Mouse (Mus musculus) midbrain, embryonic 10.5 days (tissue): ENCODE measurements around the gene Hist1h3b. TPM values are rescaled to one million over a fixed set of nuclear protein-coding genes. Genes with fewer than 3 reads are reported as not detected.

Source experiments
- DNase-seq: peaks from one replicate; pipeline ENCODE4 v3.0.0-alpha.2; 2017; ENCODE audit warnings: low spot score
- H3K27ac ChIP-seq: fragments of 300-500 bp; sonication (generic); replicated peaks from 2 replicates; pipeline ENCODE4 v1.5.1; 2016; ENCODE audit warnings: mild to moderate bottlenecking
- H3K27me3 ChIP-seq: fragments of 300-500 bp; sonication (generic); 2 replicates; pipeline ENCODE4 v1.6.1; 2016; ENCODE audit warnings: low read depth, mild to moderate bottlenecking; ENCODE audit not compliant: poor library complexity, severe bottlenecking
- H3K36me3 ChIP-seq: fragments of 300-500 bp; sonication (generic); 2 replicates; pipeline ENCODE4 v1.6.1; 2016; ENCODE audit warnings: mild to moderate bottlenecking, moderate library complexity
- H3K4me1 ChIP-seq: fragments of 300-500 bp; sonication (generic); 2 replicates; pipeline ENCODE4 v1.6.1; 2016
- H3K4me3 ChIP-seq: fragments of 300-500 bp; sonication (generic); 2 replicates; pipeline ENCODE4 v1.5.1; 2016; ENCODE audit warnings: mild to moderate bottlenecking, moderate library complexity
- H3K9me3 ChIP-seq: fragments of 300-500 bp; sonication (generic); replicated peaks from 2 replicates; pipeline ENCODE4 v1.6.1; 2016; ENCODE audit warnings: mild to moderate bottlenecking
- WGBS: fragments of 180-500 bp; shearing (Covaris S2); methylation state at CpG from one replicate; pipeline ENCODE4 v1.1.7; 2016; 5-methylcytosine and 5-hydroxymethylcytosine counted together
- polyA plus RNA-seq: library from polyadenylated mRNA; unstranded; fragments of >200 nt; fragmentation: Nextera tagmentation; extraction: Ambion mirVana; gene quantifications from 2 replicates; pipeline ENCODE4 v1.2.1, GENCODE M21; 2016

Gene Hist1h3b
- polyA plus RNA-seq, 1 experiment from 2014 or later = 11.3 TPM

- no peaks in the 10 kb centered on the region for H3K27me3 ChIP-seq
- DNase-seq = peak; percentile 3
- H3K9me3 ChIP-seq = peaks cover 7% of the 10 kb centered on the region; the same call in 1 of the 2 replicates
- H3K27ac ChIP-seq = no peak overlapping the region
- WGBS = 83% methylated on average over 4 of the region's 4 CpGs
- no peak overlapping the region for H3K4me3 ChIP-seq
- no peaks in the 10 kb centered on the region for H3K36me3 ChIP-seq
- H3K4me1 ChIP-seq = peaks cover 7% of the 10 kb centered on the region
These were observed 27.8 kb upstream of the Hist1h3b start for GRCm38 (mm10) chr13:23724239-23724638.

GRCm38 (mm10) chr13:23725213-23725612 is 26.9 kb upstream of the Hist1h3b start:
- DNase-seq = peak; percentile 7
- no peaks in the 10 kb centered on the region for H3K9me3 ChIP-seq
- no peak overlapping the region for H3K4me3 ChIP-seq
- no peaks in the 10 kb centered on the region for H3K36me3 ChIP-seq
- WGBS = no CpG with 5 or more reads among the region's 1 CpGs
- no peaks in the 10 kb centered on the region for H3K27me3 ChIP-seq
- H3K27ac ChIP-seq = no peak overlapping the region
- H3K4me1 ChIP-seq = peaks cover 7% of the 10 kb centered on the region

GRCm38 (mm10) chr13:23728472-23729191 is 23.4 kb upstream of the Hist1h3b start:
- no peaks in the 10 kb centered on the region for H3K27me3 ChIP-seq
- peaks cover 7% of the 10 kb centered on the region for H3K4me1 ChIP-seq
- H3K36me3 ChIP-seq = no peaks in the 10 kb centered on the region
- no peaks in the 10 kb centered on the region for H3K9me3 ChIP-seq
- H3K4me3 ChIP-seq = no peak overlapping the region
- no peak overlapping the region for H3K27ac ChIP-seq
- DNase-seq = peak; percentile 9
- WGBS = 86% methylated on average over 18 of the region's 18 CpGs

GRCm38 (mm10) chr13:23729192-23729525 is 22.9 kb upstream of the Hist1h3b start:
- H3K4me1 ChIP-seq = peaks cover 6% of the 10 kb centered on the region
- no peak for DNase-seq
- WGBS = 91% methylated on average over 9 of the region's 9 CpGs
- H3K9me3 ChIP-seq = no peaks in the 10 kb centered on the region
- no peaks in the 10 kb centered on the region for H3K27me3 ChIP-seq
- H3K4me3 ChIP-seq = no peak overlapping the region
- no peak overlapping the region for H3K27ac ChIP-seq
- H3K36me3 ChIP-seq = no peaks in the 10 kb centered on the region

DNA sequence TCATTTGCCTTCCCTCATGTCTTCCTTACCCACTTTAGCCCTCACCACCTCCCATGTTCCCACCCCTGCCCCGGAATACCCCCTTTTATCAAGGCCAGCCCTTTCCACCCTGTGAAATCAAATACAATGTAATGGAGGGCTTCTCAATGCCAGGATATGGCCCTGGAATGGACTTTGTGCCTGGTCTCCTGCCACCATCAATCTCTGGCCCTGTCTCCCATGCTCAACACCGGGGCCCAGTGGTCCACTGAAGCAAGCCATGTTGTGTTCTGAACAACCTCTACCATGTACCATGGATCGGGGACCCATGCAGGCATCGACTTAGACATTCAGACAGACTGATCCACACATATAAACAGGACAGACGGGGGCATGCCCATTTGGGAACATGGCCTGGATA is 22.4 kb upstream of the Hist1h3b start:
- H3K27me3 ChIP-seq = no peaks in the 10 kb centered on the region
- H3K27ac ChIP-seq = no peak overlapping the region
- peaks cover 3% of the 10 kb centered on the region for H3K4me1 ChIP-seq
- H3K36me3 ChIP-seq = no peaks in the 10 kb centered on the region
- H3K9me3 ChIP-seq = no peaks in the 10 kb centered on the region
- 95% methylated on average over 5 of the region's 5 CpGs for WGBS
- no peak overlapping the region for H3K4me3 ChIP-seq
- DNase-seq = peak; percentile 6

DNA sequence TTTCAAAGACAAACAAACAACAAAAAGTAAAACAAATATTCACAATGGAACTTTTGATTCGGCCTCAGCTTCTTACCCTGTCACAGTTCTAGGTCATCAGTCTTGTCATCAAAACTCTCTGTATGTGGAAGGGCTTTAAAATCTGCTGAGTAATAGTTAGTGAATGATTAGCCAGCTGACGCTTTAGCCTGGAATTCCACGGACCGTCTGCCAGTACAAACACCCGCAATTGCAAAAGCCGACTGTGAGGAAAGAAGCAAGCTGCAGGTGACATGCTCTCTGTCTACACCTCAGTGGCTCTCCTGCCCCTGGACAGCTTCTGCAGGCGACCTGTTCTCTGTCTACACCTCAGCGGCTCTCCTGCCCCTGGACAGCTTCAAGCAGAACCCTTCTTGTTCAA is 21.6 kb upstream of the Hist1h3b start:
- no peaks in the 10 kb centered on the region for H3K4me1 ChIP-seq
- H3K4me3 ChIP-seq = no peak overlapping the region
- H3K36me3 ChIP-seq = no peaks in the 10 kb centered on the region
- no peaks in the 10 kb centered on the region for H3K9me3 ChIP-seq
- no peaks in the 10 kb centered on the region for H3K27me3 ChIP-seq
- 0 out of 2 replicates have a peak overlapping the region, but pooled peaks have one; percentile 33 for H3K27ac ChIP-seq
- WGBS = 67% methylated on average over 8 of the region's 8 CpGs
- DNase-seq = peak; percentile 11

- WGBS = 31% methylated on average over 8 of the region's 8 CpGs
- Histone ChIP-seq H3K27ac (no peak overlapping the region), H3K4me3 (no peak overlapping the region), H3K27me3 (no peaks in the 10 kb centered on the region), H3K36me3 (no peaks in the 10 kb centered on the region), H3K4me1 (no peaks in the 10 kb centered on the region), H3K9me3 (no peaks in the 10 kb centered on the region)
- DNase-seq = no peak
These were observed 19.8 kb upstream of the Hist1h3b start for GRCm38 (mm10) chr13:23732156-23732804.

- no peak for DNase-seq
- peaks cover 32% of the 10 kb centered on the region for H3K4me1 ChIP-seq
- H3K27ac ChIP-seq = peak overlapping the region; percentile 96; the same call in 1 of the 2 replicates
- no peaks in the 10 kb centered on the region for H3K27me3 ChIP-seq
- H3K9me3 ChIP-seq = no peaks in the 10 kb centered on the region
- no peak overlapping the region for H3K4me3 ChIP-seq
- no peaks in the 10 kb centered on the region for H3K36me3 ChIP-seq
- WGBS = 81% methylated on average over 5 of the region's 5 CpGs
These were observed 15.0 kb upstream of the Hist1h3b start for GRCm38 (mm10) chr13:23737091-23737490.

DNA sequence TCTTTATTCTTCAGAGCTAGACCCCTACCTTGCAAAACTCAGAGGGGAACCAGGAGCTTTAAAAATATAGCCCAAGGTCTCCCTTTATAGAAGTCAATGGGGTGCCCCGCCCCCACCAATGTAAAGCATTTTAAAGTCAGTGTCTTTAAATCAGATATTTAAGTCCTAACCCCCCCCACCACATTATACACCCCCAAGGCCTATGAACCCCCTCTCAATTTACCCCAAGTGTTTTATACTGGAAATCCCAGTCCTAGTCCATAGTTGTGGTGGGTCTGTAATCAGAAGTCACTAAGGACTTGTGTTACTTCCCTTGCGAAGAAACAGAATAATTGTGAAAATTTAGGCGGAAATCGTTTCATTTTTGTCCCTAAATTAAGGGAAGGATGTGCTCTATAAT is 14.0 kb upstream of the Hist1h3b start:
- peaks cover 34% of the 10 kb centered on the region for H3K4me1 ChIP-seq
- WGBS = 22% methylated on average over 4 of the region's 4 CpGs
- no peaks in the 10 kb centered on the region for H3K9me3 ChIP-seq
- H3K36me3 ChIP-seq = no peaks in the 10 kb centered on the region
- H3K27ac ChIP-seq = peak overlapping the region; percentile 96
- no peak for DNase-seq
- peak overlapping the region; percentile 67 for H3K4me3 ChIP-seq
- H3K27me3 ChIP-seq = no peaks in the 10 kb centered on the region

DNA sequence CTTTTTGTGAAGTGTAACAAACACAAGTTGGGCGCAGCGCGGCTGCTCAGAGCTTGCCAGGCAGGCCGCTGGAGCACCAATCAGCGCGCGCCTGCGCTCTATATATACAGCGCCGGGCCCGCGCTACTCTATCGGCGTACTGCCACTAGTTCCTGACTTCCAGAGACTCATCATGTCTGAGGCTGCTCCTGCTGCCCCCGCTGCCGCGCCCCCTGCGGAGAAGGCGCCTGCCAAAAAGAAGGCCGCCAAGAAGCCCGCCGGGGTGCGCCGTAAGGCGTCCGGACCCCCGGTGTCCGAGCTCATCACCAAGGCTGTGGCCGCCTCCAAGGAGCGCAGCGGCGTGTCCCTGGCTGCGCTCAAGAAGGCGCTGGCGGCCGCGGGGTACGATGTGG is 13.4 kb upstream of the Hist1h3b start, which contains the start of gene Hist1h1c:
TSS of gene Hist1h1c (plus strand) at position 132 of the 392 bp plus-strand sequence.
- DNase-seq = peak; percentile 91
- peak within 1 kb of the TSS; percentile 67 for H3K4me3 ChIP-seq
- H3K9me3 ChIP-seq = no peaks in the 10 kb centered on the region
- H3K36me3 ChIP-seq = no peaks in the 10 kb centered on the region
- peak within 1 kb of the TSS; percentile 96 for H3K27ac ChIP-seq
- H3K27me3 ChIP-seq = no peaks in the 10 kb centered on the region
- WGBS = under 1% methylated on average over 38 of the region's 38 CpGs
- peaks cover 34% of the 10 kb centered on the region for H3K4me1 ChIP-seq

DNA sequence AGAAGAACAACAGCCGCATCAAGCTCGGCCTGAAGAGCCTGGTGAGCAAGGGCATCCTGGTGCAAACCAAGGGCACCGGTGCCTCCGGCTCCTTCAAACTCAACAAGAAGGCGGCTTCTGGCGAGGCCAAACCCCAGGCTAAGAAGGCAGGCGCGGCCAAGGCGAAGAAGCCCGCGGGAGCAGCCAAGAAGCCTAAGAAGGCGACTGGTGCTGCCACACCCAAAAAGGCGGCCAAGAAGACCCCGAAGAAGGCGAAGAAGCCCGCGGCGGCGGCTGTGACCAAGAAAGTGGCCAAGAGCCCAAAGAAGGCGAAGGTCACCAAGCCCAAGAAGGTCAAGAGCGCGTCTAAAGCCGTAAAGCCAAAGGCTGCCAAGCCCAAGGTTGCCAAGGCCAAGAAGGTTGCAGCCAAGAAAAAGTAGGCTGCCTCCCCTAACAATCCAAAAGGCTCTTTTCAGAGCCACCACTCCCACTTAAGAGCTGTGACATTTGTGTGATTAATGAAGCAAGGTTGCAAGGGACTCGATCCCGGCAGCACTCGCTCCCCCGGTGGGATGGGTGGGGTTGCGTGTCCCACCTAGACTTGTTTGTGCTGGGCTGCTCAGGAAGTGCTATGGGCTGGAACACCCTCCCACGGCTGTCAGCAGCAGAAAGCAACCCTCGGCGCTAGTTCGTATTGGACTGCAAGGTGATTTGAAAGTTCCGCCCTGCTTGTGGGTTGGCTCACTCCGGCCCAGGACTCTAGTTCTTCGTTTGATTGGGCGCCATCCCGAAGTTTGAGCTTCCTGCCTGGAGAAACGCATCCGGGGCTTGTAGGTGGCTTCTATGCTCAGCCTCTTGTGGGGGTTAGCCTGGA is 12.8 kb upstream of the Hist1h3b start:
- Histone ChIP-seq H3K4me3 (peak overlapping the region; percentile 67), H3K36me3 (no peaks in the 10 kb centered on the region), H3K27ac (peak overlapping the region; percentile 96), H3K27me3 (no peaks in the 10 kb centered on the region), H3K4me1 (peaks cover 39% of the 10 kb centered on the region), H3K9me3 (no peaks in the 10 kb centered on the region)
- DNase-seq = peak; percentile 89
- under 1% methylated on average over 39 of the region's 39 CpGs for WGBS

GRCm38 (mm10) chr13:23739922-23740252 is 12.2 kb upstream of the Hist1h3b start:
- WGBS = 2% methylated on average over 14 of the region's 14 CpGs
- Histone ChIP-seq H3K4me1 (peaks cover 45% of the 10 kb centered on the region), H3K27me3 (no peaks in the 10 kb centered on the region), H3K4me3 (peak overlapping the region; percentile 67), H3K36me3 (no peaks in the 10 kb centered on the region), H3K9me3 (no peaks in the 10 kb centered on the region), H3K27ac (peak overlapping the region; percentile 96)
- no peak for DNase-seq
